Mouse (Mus musculus) G1E (cell line): ENCODE measurements at regions not wholly inside any gene's neighbourhood (a gene's known extent, or its start where the extent isn't known, plus 50 kb on each side); places are given as distances from the start of the nearest gene placed in this dataset.

Experiments used
- ATAC-seq: 2 replicates; pipeline ENCODE4 v1.8.0; 2016; ENCODE audit warnings: mild to moderate bottlenecking; ENCODE audit not compliant: insufficient number of reproducible peaks, poor library complexity, low FRiP score, severe bottlenecking; ENCODE audit errors: extremely low read depth
- DNase-seq: peaks from one replicate; pipeline ENCODE4 v3.0.0; 2012; ENCODE audit warnings: low spot score
- H3K27me3 ChIP-seq: 2 replicates; pipeline ENCODE4 v1.6.1; 2012; ENCODE audit warnings: mild to moderate bottlenecking, low read length, inconsistent platforms; ENCODE audit not compliant: insufficient read depth
- H3K36me3 ChIP-seq: replicated peaks from 2 replicates; pipeline ENCODE3; 2012; ENCODE audit warnings: mild to moderate bottlenecking, inconsistent platforms
- H3K4me1 ChIP-seq: 2 replicates; pipeline ENCODE4 v1.6.1; 2012; ENCODE audit warnings: low read depth, low read length, inconsistent platforms, mixed read lengths; ENCODE audit not compliant: insufficient read depth
- H3K4me3 ChIP-seq: 2 replicates; pipeline ENCODE4 v1.5.1; 2012; ENCODE audit warnings: low read depth, mild to moderate bottlenecking, inconsistent platforms, low read length, moderate library complexity, mixed read lengths
- H3K9me3 ChIP-seq: replicated peaks from 2 replicates; pipeline ENCODE4 v1.6.1; 2012; ENCODE audit warnings: inconsistent platforms
- CTCF ChIP-seq: IDR thresholded peaks from 2 replicates; pipeline ENCODE4 v1.5.1; 2012; ENCODE audit warnings: low read depth, low read length, inconsistent platforms, mixed read lengths
- GATA1 ChIP-seq: IDR thresholded peaks from 2 replicates; pipeline ENCODE4 v1.6.1; 2012; ENCODE audit warnings: borderline replicate concordance, low read length, inconsistent platforms, mixed read lengths
- GATA2 ChIP-seq: IDR thresholded peaks from 2 replicates; pipeline ENCODE4 v1.6.1; 2012; ENCODE audit warnings: low read depth, low read length, inconsistent platforms, borderline replicate concordance
- POLR2AphosphoS5 ChIP-seq: IDR thresholded peaks from 2 replicates; pipeline ENCODE4 v1.6.1; 2012; ENCODE audit warnings: low read depth, low read length, inconsistent platforms; ENCODE audit not compliant: insufficient replicate concordance
- TAL1 ChIP-seq: conservative IDR thresholded peaks from 2 replicates; pipeline ENCODE4 v1.6.1; 2012; ENCODE audit warnings: low read depth, low read length, inconsistent platforms, mixed read lengths

DNA sequence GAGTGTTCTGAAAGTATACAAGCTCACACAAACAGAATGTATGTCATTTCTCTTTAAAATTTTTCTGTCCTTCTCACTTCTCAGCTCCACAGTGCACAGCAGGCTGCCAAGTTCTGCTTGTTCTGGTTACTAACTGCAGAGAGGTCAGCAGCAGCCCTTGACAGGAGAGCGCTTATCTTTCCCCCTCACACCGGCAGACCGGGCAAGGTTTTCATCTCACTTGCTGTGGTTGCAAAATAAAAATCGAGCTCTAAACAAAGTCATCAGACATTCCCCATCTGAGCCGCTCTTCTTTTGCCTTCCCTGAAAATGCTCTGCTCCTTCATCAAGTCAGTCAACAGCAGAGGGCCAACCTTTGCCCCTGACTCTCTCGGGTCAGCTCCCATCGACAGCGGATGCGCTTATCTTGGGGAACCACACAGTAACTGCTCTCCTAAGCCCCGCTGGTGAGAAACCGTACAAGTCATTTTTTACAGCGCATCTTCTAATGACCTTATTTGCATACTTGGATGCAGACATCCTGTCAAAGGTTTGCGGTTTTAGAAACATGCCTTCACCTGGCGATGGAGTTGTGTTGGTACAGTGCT, 126.6 kb downstream of the Ankrd50 start:
- TF ChIP-seq GATA1 (no peak), TAL1 (no peak), CTCF (no peak), POLR2AphosphoS5 (no peak), GATA2 (no peak)
- DNase-seq (no peak), ATAC-seq (no peak)
- Histone ChIP-seq H3K4me3 (no peak overlapping the region), H3K27me3 (no peaks in the 10 kb centered on the region), H3K36me3 (no peaks in the 10 kb centered on the region), H3K4me1 (no peaks in the 10 kb centered on the region), H3K9me3 (no peaks in the 10 kb centered on the region)

DNA sequence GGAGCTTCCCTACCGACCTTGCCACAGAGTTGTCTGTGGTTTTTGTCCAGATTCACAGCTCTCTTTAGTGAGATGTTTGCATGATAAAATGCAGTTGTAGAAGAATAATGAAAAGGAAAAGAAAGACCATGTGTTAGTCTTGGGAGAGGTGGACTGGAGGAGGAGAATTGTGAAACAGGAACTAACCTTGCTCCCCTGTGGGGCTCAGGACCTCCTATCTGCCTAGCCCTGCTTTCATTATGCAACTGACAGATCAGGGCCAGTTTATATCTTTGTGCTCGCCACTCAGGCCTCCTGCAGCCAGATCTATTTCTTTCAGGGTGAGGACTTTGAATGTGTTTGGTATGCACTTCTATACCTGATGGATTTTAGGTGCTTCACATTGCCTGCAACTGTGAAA, 140.4 kb downstream of the Ankrd50 start:
- TF ChIP-seq GATA1, result no peak
- no peak for DNase-seq
- Histone ChIP-seq H3K27me3 (no peaks in the 10 kb centered on the region), H3K9me3 (no peaks in the 10 kb centered on the region), H3K36me3 (no peaks in the 10 kb centered on the region), H3K4me1 (no peaks in the 10 kb centered on the region), H3K4me3 (no peak overlapping the region)
- no peak for ATAC-seq

DNA sequence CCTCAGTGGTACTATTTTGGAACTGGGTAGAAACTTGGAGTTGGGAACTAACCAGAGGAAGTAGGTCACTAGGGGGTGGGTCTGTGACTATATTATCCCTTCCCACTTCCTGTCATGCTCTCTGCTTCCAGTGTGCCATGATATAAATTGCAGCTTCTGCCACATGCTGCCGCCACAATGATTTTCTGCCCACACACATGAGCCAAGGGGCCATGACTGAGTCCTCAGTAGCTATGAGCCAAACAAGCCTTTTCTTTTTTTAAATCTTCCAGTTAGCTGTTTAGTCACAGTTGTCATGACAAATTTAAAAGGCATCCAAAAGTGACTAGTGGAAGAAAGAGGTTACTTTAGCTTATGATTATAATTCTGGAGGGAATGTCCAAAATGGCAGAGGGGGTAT, 143.0 kb downstream of the Ankrd50 start:
- TF ChIP-seq CTCF, result no peak
- Histone ChIP-seq H3K4me3 (no peak overlapping the region), H3K9me3 (no peaks in the 10 kb centered on the region), H3K36me3 (no peaks in the 10 kb centered on the region), H3K27me3 (no peaks in the 10 kb centered on the region), H3K4me1 (no peaks in the 10 kb centered on the region)
- no peak for ATAC-seq
- no peak for DNase-seq

DNA sequence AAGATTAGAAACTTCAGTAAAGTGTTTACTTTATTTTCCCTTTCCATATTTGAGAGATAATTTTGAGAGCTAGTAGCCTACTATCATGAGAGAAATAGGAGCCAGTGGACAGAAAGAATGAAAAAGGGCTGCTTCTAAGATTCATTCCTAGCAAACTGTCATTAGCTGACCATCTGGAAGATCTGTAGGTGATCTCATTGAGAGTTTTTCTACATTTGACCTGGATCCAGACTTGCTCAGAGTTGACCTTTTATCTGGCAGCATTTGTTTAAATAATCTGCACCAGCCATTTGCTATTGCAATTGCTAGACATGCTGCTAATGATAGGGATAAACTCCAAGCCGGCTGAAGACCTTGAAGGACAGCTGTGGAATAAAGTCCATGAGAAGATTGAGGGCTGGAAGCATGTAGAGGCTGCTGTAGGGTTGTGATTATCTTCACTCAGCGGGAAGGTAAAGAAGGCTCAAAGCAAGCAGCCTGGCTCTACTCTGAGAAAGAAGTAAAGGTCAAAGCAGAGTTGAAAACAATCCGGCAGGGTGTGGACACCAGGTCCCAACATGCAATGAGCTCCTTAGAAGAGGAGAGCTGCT, 151.2 kb downstream of the Ankrd50 start:
- no peaks in the 10 kb centered on the region for H3K4me1 ChIP-seq
- no peak overlapping the region for H3K4me3 ChIP-seq
- DNase-seq (no peak), ATAC-seq (no peak)
- no peaks in the 10 kb centered on the region for H3K27me3 ChIP-seq
- TF ChIP-seq CTCF (no peak), POLR2AphosphoS5 (no peak), TAL1 (no peak), GATA2 (no peak), GATA1 (no peak)
- no peaks in the 10 kb centered on the region for H3K36me3 ChIP-seq
- no peaks in the 10 kb centered on the region for H3K9me3 ChIP-seq

DNA sequence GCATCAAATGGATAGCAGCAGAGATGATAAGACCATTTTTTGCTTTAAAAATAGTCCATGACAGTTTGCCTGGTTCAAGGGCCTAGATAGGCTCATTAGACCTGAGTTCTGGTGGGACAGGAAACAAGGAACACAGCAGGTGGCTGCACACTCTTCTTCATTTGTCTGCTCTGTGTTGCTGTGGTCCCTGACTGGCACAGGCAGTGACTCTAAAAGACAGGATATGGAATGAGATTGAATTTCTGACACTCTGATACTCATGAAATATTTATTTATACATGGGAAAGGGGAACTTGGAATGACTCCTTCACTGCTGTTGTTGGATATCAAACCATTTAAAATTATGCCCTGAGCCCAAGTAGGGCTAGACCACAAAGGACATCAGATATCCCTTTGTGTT, 153.5 kb downstream of the Ankrd50 start:
- Histone ChIP-seq H3K4me1 (no peaks in the 10 kb centered on the region), H3K9me3 (no peaks in the 10 kb centered on the region), H3K36me3 (no peaks in the 10 kb centered on the region), H3K4me3 (no peak overlapping the region), H3K27me3 (no peaks in the 10 kb centered on the region)
- no peak for ATAC-seq
- no peak for DNase-seq
- TF ChIP-seq GATA1 (no peak), GATA2 (no peak)

GRCm38 (mm10) chr3:38327286-38327685, 157.4 kb downstream of the Ankrd50 start:
- DNase-seq (no peak), ATAC-seq (no peak)
- no peak overlapping the region for H3K4me3 ChIP-seq
- no peaks in the 10 kb centered on the region for H3K27me3 ChIP-seq
- H3K4me1 ChIP-seq, result no peaks in the 10 kb centered on the region
- H3K9me3 ChIP-seq, result no peaks in the 10 kb centered on the region
- TF ChIP-seq TAL1 (no peak), CTCF (no peak), GATA1 (no peak)
- no peaks in the 10 kb centered on the region for H3K36me3 ChIP-seq

- DNase-seq, result no peak
- no peak for TF ChIP-seq TAL1
- no peak for TF ChIP-seq CTCF
- no peak for TF ChIP-seq GATA2
- TF ChIP-seq POLR2AphosphoS5, result no peak
- no peak for TF ChIP-seq GATA1
- no peaks in the 10 kb centered on the region for H3K4me1 ChIP-seq
- no peaks in the 10 kb centered on the region for H3K27me3 ChIP-seq
- no peaks in the 10 kb centered on the region for H3K9me3 ChIP-seq
- H3K4me3 ChIP-seq, result no peak overlapping the region
- ATAC-seq, result no peak
- H3K36me3 ChIP-seq, result no peaks in the 10 kb centered on the region
Observed at GRCm38 (mm10) chr3:38326211-38326610, 158.4 kb downstream of the Ankrd50 start.
